Mouse (Mus musculus) layer of hippocampus, adult 2 months (tissue): ENCODE data around the gene Vmn1r193. TPM values are rescaled to one million over a fixed set of nuclear protein-coding genes. Genes with fewer than 3 reads are reported as not detected.
"Not testable (repeated sequence)": the region's sequence is repeated elsewhere in the genome, so short reads cannot be mapped to it uniquely, and the experiment has no call there.

Experiments used
- DNase-seq, 2 experiments: peaks; one replicate each; pipeline ENCODE4 v3.0.0; 2022; ENCODE audit warnings: low spot score in 2 of 2
- H3K27ac ChIP-seq: fragments of 200-600 bp; 2 replicates; pipeline ENCODE4 v1.8.1; 2022
- H3K4me3 ChIP-seq: fragments of 200-600 bp; 2 replicates; pipeline ENCODE4 v1.8.1; 2022; ENCODE audit warnings: mild to moderate bottlenecking
- CTCF ChIP-seq: fragments of 200-600 bp; conservative IDR thresholded peaks from 2 replicates; pipeline ENCODE4 v1.8.1; 2022; ENCODE audit warnings: antibody characterized with exemption, mild to moderate bottlenecking, moderate library complexity
- long read RNA-seq, 2 experiments: library from polyadenylated mRNA; stranded (forward); transcript quantifications; one replicate each; pipeline ENCODE4 v2.0.0; 2021; ENCODE audit warnings: borderline mapping rate in 2 of 2
- microRNA-seq, 2 experiments: library from miRNA; unstranded; fragments of <30 nt; microRNA quantifications; one replicate each; pipeline ENCODE4 v1.2.0; 2021
- total RNA-seq, 2 experiments: library from RNA; stranded (reverse); gene quantifications; 2 replicates each; pipeline ENCODE4 v1.2.3; 2021

Gene Vmn1r193
- total RNA-seq = not detected
- long read RNA-seq, experiment 1 = 0 reads
- long read RNA-seq, experiment 2 = 0 reads

DNA sequence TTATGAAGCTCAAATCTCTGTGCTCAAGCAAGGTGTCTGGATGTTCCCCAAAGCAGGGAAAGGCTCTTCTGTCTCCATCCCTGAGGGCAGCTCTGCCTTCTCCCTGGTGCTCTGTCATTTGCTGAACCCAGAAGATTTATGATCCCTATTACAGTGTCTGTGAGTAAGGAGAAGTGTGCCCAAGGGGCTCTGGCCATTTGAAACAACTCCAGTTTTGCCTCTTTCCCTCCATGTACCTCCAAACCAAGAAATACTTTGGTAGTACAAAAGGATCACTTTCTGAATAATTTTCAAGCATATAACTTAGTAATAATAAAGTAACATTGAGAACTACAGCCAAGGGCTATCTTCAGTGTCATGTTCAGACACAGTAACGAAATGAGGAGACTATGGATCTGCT lies at the start of gene Vmn1r193:
TSS of gene Vmn1r193 (minus strand) at position 101 of the 400 bp plus-strand sequence.
- not testable (repeated sequence) for H3K27ac ChIP-seq, H3K4me3 ChIP-seq, DNase-seq

- no peak for TF ChIP-seq CTCF
- no peak overlapping the region for H3K27ac ChIP-seq
- DNase-seq = no peak
- H3K4me3 ChIP-seq = no peak overlapping the region
These were observed 48.8 kb upstream of the Vmn1r193 start for GRCm38 (mm10) chr13:22271721-22272120.

DNA sequence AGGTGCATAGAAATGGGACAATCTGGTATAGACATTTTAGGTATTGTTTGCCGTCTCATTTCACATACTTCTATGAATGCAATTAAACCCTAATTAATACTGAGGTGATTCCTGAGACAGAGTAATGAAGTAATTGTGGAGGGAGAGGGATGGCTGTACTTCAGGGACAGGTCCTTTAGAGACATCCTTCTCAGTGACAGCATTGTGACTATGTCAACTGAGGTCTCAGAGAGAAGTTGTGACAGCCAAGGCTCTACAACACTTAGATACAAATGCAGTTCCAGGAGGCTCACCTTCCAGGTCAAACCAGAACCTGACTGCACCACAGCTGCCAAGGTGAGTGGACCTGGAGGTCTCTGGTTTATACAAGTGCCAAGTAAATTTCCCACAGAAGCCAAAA lies 47.3 kb upstream of the Vmn1r193 start, which contains the start of gene Vmn1r195:
TSS of gene Vmn1r195 (plus strand) at position 301 of the 400 bp plus-strand sequence.
- DNase-seq, H3K4me3 ChIP-seq, H3K27ac ChIP-seq: not testable (repeated sequence)

DNA sequence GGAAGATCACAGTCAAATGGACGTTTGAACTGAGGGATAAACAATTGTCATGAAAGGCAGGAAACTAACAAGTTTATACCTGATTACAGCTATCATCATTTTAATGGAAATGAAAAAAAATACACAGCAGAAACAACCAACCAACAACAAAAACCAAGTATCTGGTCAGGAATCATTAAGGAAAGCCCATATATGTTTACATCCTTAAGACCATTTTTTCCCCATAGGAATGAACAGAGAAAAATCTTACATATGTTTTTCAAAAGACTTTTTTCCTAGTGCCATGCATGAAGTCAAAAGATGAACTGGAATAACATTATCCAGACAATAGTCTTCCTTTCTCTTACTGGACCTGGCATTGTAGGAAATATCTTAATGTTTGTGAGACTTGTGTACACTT lies 21.0 kb upstream of the Vmn1r193 start, which contains the start of gene Vmn1r194:
TSS of gene Vmn1r194 (plus strand) at position 301 of the 400 bp plus-strand sequence.
- TF ChIP-seq CTCF = no peak
- DNase-seq = no peak
- no peak within 1 kb of the TSS for H3K27ac ChIP-seq
- no peak within 1 kb of the TSS for H3K4me3 ChIP-seq

DNA sequence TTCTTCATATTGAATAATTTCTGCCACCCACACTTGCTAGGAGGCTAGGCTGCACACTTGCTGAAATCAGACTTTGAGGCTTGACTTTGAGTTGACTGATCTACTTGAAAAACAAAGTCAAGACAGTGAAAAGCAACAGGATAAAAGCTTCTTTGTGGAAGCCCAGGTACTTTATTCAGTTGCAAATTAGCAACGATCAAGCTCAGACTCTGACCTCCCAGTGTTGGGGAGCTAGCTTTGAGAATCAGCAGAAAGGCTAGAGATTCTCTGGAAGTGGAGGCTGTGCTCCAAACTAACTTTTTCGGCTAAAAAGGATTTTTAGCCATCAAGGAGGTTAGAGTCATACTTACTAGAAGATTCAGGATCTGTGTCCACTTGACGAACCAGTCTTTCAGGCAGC lies 30.2 kb downstream of the Vmn1r193 start:
- DNase-seq, H3K27ac ChIP-seq, H3K4me3 ChIP-seq: not testable (repeated sequence)

DNA sequence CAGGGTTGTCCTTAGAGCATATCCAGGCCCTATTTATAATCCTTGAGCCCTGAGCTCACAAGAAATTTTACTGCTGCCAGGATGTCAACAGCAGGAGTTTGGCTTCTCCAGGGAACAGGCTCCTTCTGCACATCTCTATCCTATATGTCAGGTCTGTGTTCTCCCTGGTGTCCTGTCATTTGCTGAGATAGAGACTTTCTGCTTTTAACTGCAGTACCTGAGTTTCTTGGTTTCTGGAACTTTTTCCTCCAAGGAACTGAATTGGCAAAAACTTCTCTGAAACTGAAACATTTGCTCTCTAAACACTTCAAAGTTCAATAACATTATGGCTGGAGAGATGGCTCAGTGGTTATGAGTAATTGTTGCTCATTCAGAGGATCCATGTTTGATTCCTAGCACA lies 31.9 kb downstream of the Vmn1r193 start, which contains the start of gene Vmn1r192:
TSS of gene Vmn1r192 (minus strand) at position 101 of the 400 bp plus-strand sequence.
- no peak for TF ChIP-seq CTCF
- Histone ChIP-seq H3K27ac (no peak within 1 kb of the TSS), H3K4me3 (no peak within 1 kb of the TSS)
- no peak for DNase-seq

- no peak for TF ChIP-seq CTCF
- no peak overlapping the region for H3K4me3 ChIP-seq
- DNase-seq = no peak
- H3K27ac ChIP-seq = no peak overlapping the region
These were observed 32.6 kb downstream of the Vmn1r193 start for GRCm38 (mm10) chr13:22190385-22190784.

GRCm38 (mm10) chr13:22189313-22189712 lies 33.6 kb downstream of the Vmn1r193 start:
- no peak for TF ChIP-seq CTCF
- Histone ChIP-seq H3K4me3 (no peak overlapping the region), H3K27ac (no peak overlapping the region)
- no peak for DNase-seq

DNA sequence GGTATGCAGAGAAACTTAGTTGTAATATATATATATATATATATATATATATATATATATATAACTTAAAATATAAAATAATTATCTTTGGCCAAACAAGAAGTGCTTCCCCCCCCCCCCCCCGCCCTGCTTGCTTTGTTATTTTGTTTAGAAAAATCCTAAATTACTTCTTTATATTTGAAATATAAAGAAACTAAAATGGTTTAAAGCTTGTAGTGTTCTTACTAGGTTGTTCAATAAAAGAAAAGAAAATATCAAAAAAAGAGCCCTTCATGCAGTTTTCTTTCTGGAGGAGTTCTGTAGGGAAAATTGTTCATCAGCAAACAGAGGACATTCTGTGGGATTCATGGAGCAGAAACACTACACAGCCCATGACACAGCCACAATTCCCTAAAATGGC lies 39.1 kb downstream of the Vmn1r193 start, which contains the start of gene Vmn1r191:
TSS of gene Vmn1r191 (minus strand) at position 101 of the 400 bp plus-strand sequence.
- TF ChIP-seq CTCF = no peak
- no peak for DNase-seq
- no peak within 1 kb of the TSS for H3K27ac ChIP-seq
- H3K4me3 ChIP-seq = no peak within 1 kb of the TSS

DNA sequence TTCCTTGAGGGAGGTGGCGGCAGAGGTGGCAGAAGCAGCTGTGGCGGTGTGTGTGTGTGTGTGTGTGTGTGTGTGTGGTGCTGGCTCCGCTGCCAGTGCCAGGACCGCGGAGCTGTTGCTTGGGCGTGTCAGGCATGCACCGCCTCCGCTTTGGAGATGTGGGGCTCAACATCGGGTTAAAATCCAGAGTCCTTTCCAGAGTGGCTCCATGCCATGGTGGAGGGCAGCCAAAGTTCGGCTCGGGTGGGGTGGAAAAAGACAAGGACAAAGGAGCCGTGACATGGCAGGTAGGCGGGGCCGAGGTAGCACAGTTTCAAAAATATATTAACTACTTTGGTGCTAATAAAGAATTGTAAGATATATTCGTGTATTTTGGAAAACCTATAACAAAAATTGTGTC lies 54.5 kb downstream of the Vmn1r193 start:
- H3K27ac ChIP-seq = no peak overlapping the region
- no peak for TF ChIP-seq CTCF
- no peak for DNase-seq
- H3K4me3 ChIP-seq = no peak overlapping the region

Small RNA genes lying within 50 kb of the gene (microRNA-seq; reads per million reads assigned to microRNA genes)
- 0 reads per million in 2 experiments for gene Gm23282
- gene Gm25084 = 0 reads per million in 2 experiments

Other genes starting within 250 kb of the Vmn1r193 start
- gene Pom121l2, start 242.0 kb downstream of the Vmn1r193 start, total RNA-seq = under 1 TPM in 1 of 2 experiments, not detected in 1; 0.18 TPM
- under 1 TPM; 0.32 to 0.51 TPM for gene Prss16, start 213.4 kb downstream of the Vmn1r193 start, total RNA-seq
- 10 to 100 TPM; 12.5 to 17.0 TPM for gene Hist1h2ah, start 187.6 kb downstream of the Vmn1r193 start, total RNA-seq
- 10 to 100 TPM; 23.5 to 24.4 TPM for gene Hist1h2bk, start 187.3 kb downstream of the Vmn1r193 start, total RNA-seq
- 10 to 100 TPM; 64.2 to 71.7 TPM for gene Hist1h4i, start 181.8 kb downstream of the Vmn1r193 start, total RNA-seq
- gene Hist1h2ag, start 180.2 kb downstream of the Vmn1r193 start, total RNA-seq = 10 to 100 TPM; 16.5 to 20.6 TPM
- 10 to 100 TPM; 12.9 to 15.9 TPM for gene Hist1h2bj, start 179.9 kb downstream of the Vmn1r193 start, total RNA-seq
- gene Vmn1r188, start 138.7 kb downstream of the Vmn1r193 start, total RNA-seq = not detected
- gene Vmn1r189, start 117.3 kb downstream of the Vmn1r193 start, total RNA-seq = not detected
- not detected for gene Vmn1r191, start 39.2 kb downstream of the Vmn1r193 start, total RNA-seq
- not detected for gene Vmn1r192, start 32.0 kb downstream of the Vmn1r193 start, total RNA-seq
- gene Vmn1r194, start 21.1 kb upstream of the Vmn1r193 start, total RNA-seq = not detected
- gene Vmn1r195, start 47.4 kb upstream of the Vmn1r193 start, total RNA-seq = not detected
- gene Vmn1r196, start 66.8 kb upstream of the Vmn1r193 start, total RNA-seq = not detected
- not detected for gene Vmn1r197, start 101.4 kb upstream of the Vmn1r193 start, total RNA-seq
- gene Vmn1r198, start 127.2 kb upstream of the Vmn1r193 start, total RNA-seq = not detected
- not detected for gene Vmn1r199, start 156.7 kb upstream of the Vmn1r193 start, total RNA-seq
- gene Vmn1r200, start 167.2 kb upstream of the Vmn1r193 start, total RNA-seq = not detected
- not detected for gene Vmn1r201, start 248.8 kb upstream of the Vmn1r193 start, total RNA-seq